Mouse (Mus musculus) brain, embryonic 14.5 days (tissue): Measurements from ENCODE around the gene Arid4b. TPM values are rescaled to one million over a fixed set of nuclear protein-coding genes. Genes with fewer than 3 reads are reported as not detected.

Source experiments
- DNase-seq: peaks from one replicate; pipeline ENCODE4 v3.0.0-alpha.2; 2011; ENCODE audit warnings: low read depth
- CTCF ChIP-seq: fragments of 200-500 bp; IDR thresholded peaks from 2 replicates; pipeline ENCODE4 v1.5.1; 2012; ENCODE audit warnings: inconsistent platforms, mild to moderate bottlenecking, moderate library complexity, borderline replicate concordance; ENCODE audit not compliant: insufficient read depth, insufficient read length; ENCODE audit errors: extremely low read depth
- POLR2A ChIP-seq: fragments of 200-500 bp; IDR thresholded peaks from 2 replicates; pipeline ENCODE4 v1.6.1; 2012; ENCODE audit warnings: mild to moderate bottlenecking, inconsistent platforms, borderline replicate concordance; ENCODE audit not compliant: poor library complexity, insufficient read depth, insufficient read length, severe bottlenecking; ENCODE audit errors: extremely low read depth
- polyA plus RNA-seq: library from polyadenylated mRNA; depleted of rRNA; stranded (reverse); fragments of >200 nt; gene quantifications from 2 replicates; pipeline ENCODE4 v1.2.3, GENCODE M21; 2012

Arid4b gene
- polyA plus RNA-seq, 1 experiment: 32.2 TPM

GRCm38 (mm10) chr13:14065701-14066100, 2.7 kb downstream of the Arid4b start:
- no peak for DNase-seq
- TF ChIP-seq CTCF (no peak), POLR2A (no peak)

- TF ChIP-seq CTCF (no peak), POLR2A (no peak)
- DNase-seq: no peak
These were observed 5.0 kb downstream of the Arid4b start for GRCm38 (mm10) chr13:14068035-14068434.

- TF ChIP-seq CTCF: no peak
- no peak for TF ChIP-seq POLR2A
- DNase-seq: no peak
These were observed 6.3 kb downstream of the Arid4b start for GRCm38 (mm10) chr13:14069291-14069690.

DNA sequence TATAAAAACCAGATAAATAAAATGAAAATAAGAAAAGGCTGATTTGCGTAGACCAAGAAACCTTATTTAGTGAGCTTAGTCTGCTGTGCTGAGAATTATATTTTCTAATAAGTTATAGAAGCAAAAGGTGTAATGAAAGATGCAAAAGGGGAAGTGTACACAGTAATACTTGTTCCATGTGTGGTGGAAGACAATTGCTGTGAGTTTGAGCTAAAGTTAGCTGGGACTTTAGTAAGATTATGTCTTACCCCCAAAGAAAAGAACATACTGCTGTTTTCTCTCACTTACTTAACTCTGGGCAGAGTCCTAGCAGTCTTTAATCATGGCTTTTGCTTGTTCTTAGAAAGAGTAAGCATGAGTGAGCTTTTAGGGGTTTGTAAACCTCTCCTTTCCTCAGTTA, 11.3 kb downstream of the Arid4b start:
- no peak for TF ChIP-seq CTCF
- no peak for TF ChIP-seq POLR2A
- DNase-seq: no peak

DNA sequence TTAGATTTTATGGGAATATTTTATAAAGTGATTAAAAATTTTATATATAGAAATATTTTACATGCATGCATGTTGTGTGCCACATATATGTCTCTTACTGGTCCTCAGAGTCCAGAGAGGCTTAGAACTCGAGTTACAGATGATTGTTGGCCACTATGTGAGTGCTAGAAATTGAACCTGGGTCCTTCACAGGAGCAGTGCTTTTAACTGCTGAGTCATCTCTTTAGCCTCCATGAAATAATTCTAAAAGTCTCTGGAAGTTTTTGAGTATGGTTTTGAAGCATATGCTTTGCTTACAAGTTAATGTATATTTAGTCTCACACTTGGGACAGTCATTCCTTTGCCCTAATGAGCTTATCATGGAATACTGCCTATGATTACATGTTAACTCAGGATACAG, 12.3 kb downstream of the Arid4b start:
- TF ChIP-seq POLR2A (no peak), CTCF (no peak)
- DNase-seq: no peak

- TF ChIP-seq POLR2A (no peak), CTCF (no peak)
- DNase-seq: no peak
These were observed 25.6 kb downstream of the Arid4b start for GRCm38 (mm10) chr13:14088669-14089068.

GRCm38 (mm10) chr13:14103026-14103425, 40.0 kb downstream of the Arid4b start:
- no peak for DNase-seq
- TF ChIP-seq CTCF: no peak
- no peak for TF ChIP-seq POLR2A

DNA sequence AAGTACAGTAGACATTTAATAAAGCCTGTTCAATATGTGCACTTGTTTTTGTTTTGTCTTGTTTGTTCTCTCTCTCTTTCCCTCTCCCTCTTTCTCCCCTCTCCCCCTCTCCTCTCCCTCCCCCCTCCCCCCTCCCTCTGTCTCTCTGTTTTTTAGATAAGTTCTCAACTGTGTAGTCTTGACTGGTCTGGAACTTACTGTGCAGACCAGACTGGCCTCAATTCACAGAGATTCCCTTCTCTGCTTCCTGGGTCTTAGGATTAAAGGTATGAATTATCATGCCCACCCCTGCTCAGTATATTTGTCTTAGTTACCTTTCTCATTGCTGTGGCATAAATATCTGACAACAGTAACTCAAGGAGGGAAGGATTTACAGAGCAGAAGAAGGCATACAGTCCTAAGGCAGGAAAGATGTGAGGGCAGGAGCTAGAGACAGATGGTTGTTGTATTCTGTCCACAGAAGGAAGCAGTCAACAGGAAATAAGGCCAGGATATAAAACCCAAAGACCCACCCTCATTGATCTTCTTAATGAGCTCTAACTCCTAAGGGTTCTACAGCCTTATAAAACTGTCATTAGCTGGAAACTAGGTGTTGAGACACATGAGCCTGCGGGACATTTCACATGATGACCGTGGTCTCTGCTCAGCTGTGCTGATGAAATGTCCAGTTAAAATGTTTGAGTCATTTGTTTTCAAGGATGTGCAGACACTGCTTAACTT, 47.3 kb downstream of the Arid4b start:
- TF ChIP-seq POLR2A (no peak), CTCF (no peak)
- DNase-seq: no peak

DNA sequence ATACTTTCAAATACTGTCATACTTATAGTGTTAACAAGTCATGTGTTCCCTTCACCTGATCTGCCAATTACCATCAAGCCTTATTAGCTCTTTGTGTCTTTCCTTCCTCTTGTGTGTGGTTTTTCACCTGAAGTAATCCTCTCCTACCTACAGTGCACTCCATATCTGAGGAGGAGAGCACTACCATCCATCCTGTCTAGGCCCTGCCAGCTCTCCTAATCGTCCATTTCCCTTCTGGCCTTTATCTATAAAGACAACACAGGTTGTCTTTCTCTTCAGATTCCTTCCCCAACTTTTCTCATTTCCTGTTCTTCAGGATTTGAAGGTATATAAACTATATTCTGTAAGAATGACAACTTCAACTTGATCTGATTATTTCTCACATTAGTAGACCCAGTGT, 48.1 kb downstream of the Arid4b start:
- no peak for DNase-seq
- TF ChIP-seq CTCF (no peak), POLR2A (no peak)

- TF ChIP-seq CTCF: no peak
- no peak for TF ChIP-seq POLR2A
- DNase-seq: peak; percentile 72
These were observed 50.9 kb downstream of the Arid4b start for GRCm38 (mm10) chr13:14113746-14114528.

- TF ChIP-seq POLR2A (no peak), CTCF (no peak)
- no peak for DNase-seq
These were observed 52.8 kb downstream of the Arid4b start for GRCm38 (mm10) chr13:14115805-14116204.

DNA sequence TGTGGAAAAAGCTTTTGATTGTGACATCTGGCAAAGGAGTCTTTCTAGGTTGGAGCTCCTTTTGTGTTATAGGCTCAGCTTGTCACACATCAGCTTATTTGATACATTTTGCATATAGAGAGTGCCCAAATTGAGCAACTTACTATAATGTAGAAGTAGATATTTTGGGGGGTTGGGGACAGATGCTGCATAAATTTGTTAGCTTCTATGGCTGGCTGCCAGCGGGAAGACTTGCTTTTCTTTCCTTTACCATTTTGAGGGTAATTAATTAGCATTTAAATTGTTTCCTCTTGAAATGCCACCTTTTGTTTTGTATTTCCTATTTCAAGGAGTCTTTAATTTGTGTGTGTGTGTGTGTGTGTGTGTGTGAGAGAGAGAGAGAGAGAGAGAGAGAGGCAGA, 68.6 kb downstream of the Arid4b start:
- TF ChIP-seq POLR2A (no peak), CTCF (no peak)
- peak; percentile 58 for DNase-seq

- no peak for TF ChIP-seq CTCF
- TF ChIP-seq POLR2A: no peak
- DNase-seq: peak; percentile 37
These were observed 79.4 kb downstream of the Arid4b start for GRCm38 (mm10) chr13:14142294-14142966.
